Mouse (Mus musculus) hindbrain, embryonic 10.5 days (tissue): ENCODE measurements around the gene Kctd18. TPM values are rescaled to one million over a fixed set of nuclear protein-coding genes. Genes with fewer than 3 reads are reported as not detected.
"Not testable (repeated sequence)": the region's sequence is repeated elsewhere in the genome, so short reads cannot be mapped to it uniquely, and the experiment has no call there.

Experiments used
- DNase-seq: peaks from one replicate; pipeline ENCODE4 v3.0.0-alpha.2; 2017; ENCODE audit warnings: low spot score
- H3K27ac ChIP-seq: fragments of 300-500 bp; sonication (generic); 2 replicates; pipeline ENCODE4 v1.5.1; 2016; ENCODE audit warnings: mild to moderate bottlenecking, moderate library complexity
- H3K27me3 ChIP-seq: fragments of 300-500 bp; sonication (generic); 2 replicates; pipeline ENCODE4 v1.6.1; 2016; ENCODE audit warnings: mild to moderate bottlenecking; ENCODE audit not compliant: poor library complexity, insufficient read depth, severe bottlenecking
- H3K36me3 ChIP-seq: fragments of 300-500 bp; sonication (generic); 2 replicates; pipeline ENCODE4 v1.6.1; 2016; ENCODE audit warnings: mild to moderate bottlenecking, moderate library complexity
- H3K4me1 ChIP-seq: fragments of 300-500 bp; sonication (generic); replicated peaks from 2 replicates; pipeline ENCODE4 v1.6.1; 2016; ENCODE audit warnings: mild to moderate bottlenecking
- H3K4me3 ChIP-seq: fragments of 300-500 bp; sonication (generic); 2 replicates; pipeline ENCODE4 v1.5.1; 2016; ENCODE audit warnings: mild to moderate bottlenecking, moderate library complexity
- H3K9me3 ChIP-seq: fragments of 300-500 bp; sonication (generic); 2 replicates; pipeline ENCODE4 v1.6.1; 2016; ENCODE audit warnings: mild to moderate bottlenecking, moderate library complexity
- WGBS: fragments of 180-500 bp; shearing (Covaris S2); methylation state at CpG from one replicate; pipeline ENCODE4 v1.1.7; 2016; 5-methylcytosine and 5-hydroxymethylcytosine counted together
- polyA plus RNA-seq: library from polyadenylated mRNA; unstranded; fragments of >200 nt; fragmentation: Nextera tagmentation; extraction: Ambion mirVana; gene quantifications from 2 replicates; pipeline ENCODE4 v1.2.1, GENCODE M21; 2016

The Kctd18 gene
- polyA plus RNA-seq, 1 experiment from 2014 or later: 18.5 TPM

- 68% methylated on average over 10 of the region's 10 CpGs for WGBS
- Histone ChIP-seq H3K9me3 (no peaks in the 10 kb centered on the region), H3K27ac (no peak overlapping the region), H3K36me3 (0 out of 2 replicates have a peak, but pooled peaks cover 2% of the 10 kb centered on the region), H3K27me3 (no peaks in the 10 kb centered on the region), H3K4me3 (no peak overlapping the region), H3K4me1 (peaks cover 22% of the 10 kb centered on the region)
- peak; percentile 77 for DNase-seq
Measured at GRCm38 (mm10) chr1:58031160-58031769, 12.5 kb upstream of the Kctd18 start.

DNA sequence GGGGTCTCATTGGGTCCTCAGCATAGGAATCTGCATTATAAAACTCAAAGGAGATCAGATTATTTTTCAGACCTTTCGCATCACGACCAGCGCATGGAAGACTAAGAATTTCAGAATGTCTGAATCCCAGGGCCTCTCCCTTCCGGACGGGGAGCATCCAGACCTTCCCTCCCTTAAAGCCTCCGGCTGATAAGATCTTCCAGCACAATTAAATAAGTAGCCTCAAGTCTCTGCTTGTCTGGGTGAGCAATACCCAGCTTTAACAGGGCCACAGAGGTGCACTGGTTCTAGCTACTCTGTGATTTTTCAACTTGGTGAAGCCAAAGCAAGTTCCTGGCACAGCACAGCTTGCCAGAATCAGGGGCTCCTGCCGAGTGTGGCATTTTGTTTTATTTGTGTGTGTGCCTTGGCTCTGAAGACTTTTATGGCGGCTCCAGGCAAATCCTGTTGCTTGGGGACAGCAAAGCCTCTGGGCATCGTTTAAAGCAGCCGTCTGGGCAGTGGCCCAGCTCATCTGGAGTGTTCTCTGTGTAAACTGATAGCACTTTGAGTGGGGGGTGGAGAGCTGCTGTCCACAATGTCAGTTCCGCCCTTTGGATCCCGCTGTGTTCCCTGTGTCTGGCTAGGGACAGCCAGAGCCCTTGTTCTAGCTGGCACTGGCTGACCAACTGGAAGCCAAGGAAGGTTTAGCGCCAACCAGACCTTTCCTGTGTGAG, 11.6 kb upstream of the Kctd18 start:
- WGBS: 33% methylated on average over 13 of the region's 13 CpGs
- Histone ChIP-seq H3K27ac (no peak overlapping the region), H3K36me3 (peaks cover 7% of the 10 kb centered on the region), H3K4me1 (peaks cover 22% of the 10 kb centered on the region), H3K27me3 (no peaks in the 10 kb centered on the region), H3K9me3 (no peaks in the 10 kb centered on the region), H3K4me3 (peak overlapping the region; percentile 39)
- peak; percentile 33 for DNase-seq

DNA sequence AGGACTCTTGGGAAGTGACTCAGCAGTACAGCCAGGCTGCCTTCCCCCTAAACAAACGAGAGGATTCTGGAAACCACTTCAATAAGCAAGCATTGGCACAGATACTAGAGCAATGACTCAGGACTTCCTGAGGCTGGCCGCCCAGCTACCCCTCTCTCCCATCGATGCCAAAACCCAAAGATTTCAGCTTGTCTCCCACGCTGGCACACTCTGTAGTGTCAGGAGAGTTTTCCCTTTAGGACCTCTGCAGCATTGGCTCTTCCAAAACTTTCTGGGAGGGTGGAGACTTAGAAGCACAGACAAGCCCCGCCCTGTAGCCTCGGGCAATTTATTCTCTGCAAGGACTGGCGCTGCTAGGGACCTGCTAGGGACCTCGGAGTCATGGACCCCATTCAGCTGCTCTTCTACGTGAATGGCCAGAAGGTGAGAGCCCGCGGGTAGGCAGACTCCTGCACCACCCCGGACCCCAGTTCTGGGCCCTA, 10.9 kb upstream of the Kctd18 start, which contains the start of gene Aox1:
TSS of gene Aox1 (plus strand) at position 296 of the 482 bp plus-strand sequence.
- Histone ChIP-seq H3K27ac (no peak within 1 kb of the TSS), H3K9me3 (no peaks in the 10 kb centered on the region), H3K4me3 (peak within 1 kb of the TSS; percentile 39), H3K27me3 (no peaks in the 10 kb centered on the region), H3K36me3 (peaks cover 12% of the 10 kb centered on the region), H3K4me1 (peaks cover 22% of the 10 kb centered on the region)
- DNase-seq: peak; percentile 39
- 17% methylated on average over 12 of the region's 12 CpGs for WGBS

GRCm38 (mm10) chr1:58027707-58028106, 9.0 kb upstream of the Kctd18 start:
- Histone ChIP-seq H3K4me3 (no peak overlapping the region), H3K27ac (no peak overlapping the region), H3K4me1 (peaks cover 16% of the 10 kb centered on the region), H3K27me3 (no peaks in the 10 kb centered on the region), H3K36me3 (peaks cover 32% of the 10 kb centered on the region), H3K9me3 (no peaks in the 10 kb centered on the region)
- 83% methylated on average over 7 of the region's 7 CpGs for WGBS
- no peak for DNase-seq

GRCm38 (mm10) chr1:58006388-58006787, 12.4 kb downstream of the Kctd18 start:
- H3K4me1 ChIP-seq, DNase-seq, H3K27me3 ChIP-seq, H3K9me3 ChIP-seq, H3K27ac ChIP-seq, H3K4me3 ChIP-seq: not testable (repeated sequence)
- H3K36me3 ChIP-seq: peaks cover 72% of the 10 kb centered on the region
- WGBS: 98% methylated on average over 6 of the region's 7 CpGs

- DNase-seq: no peak
- Histone ChIP-seq H3K27me3 (no peaks in the 10 kb centered on the region), H3K4me1 (peaks cover 21% of the 10 kb centered on the region), H3K27ac (no peak overlapping the region), H3K9me3 (no peaks in the 10 kb centered on the region), H3K36me3 (peaks cover 48% of the 10 kb centered on the region), H3K4me3 (no peak overlapping the region)
- whole genome bisulfite sequencing: 84% methylated on average over 3 of the region's 3 CpGs
Measured at GRCm38 (mm10) chr1:57998146-57998545, 20.6 kb downstream of the Kctd18 start.

DNA sequence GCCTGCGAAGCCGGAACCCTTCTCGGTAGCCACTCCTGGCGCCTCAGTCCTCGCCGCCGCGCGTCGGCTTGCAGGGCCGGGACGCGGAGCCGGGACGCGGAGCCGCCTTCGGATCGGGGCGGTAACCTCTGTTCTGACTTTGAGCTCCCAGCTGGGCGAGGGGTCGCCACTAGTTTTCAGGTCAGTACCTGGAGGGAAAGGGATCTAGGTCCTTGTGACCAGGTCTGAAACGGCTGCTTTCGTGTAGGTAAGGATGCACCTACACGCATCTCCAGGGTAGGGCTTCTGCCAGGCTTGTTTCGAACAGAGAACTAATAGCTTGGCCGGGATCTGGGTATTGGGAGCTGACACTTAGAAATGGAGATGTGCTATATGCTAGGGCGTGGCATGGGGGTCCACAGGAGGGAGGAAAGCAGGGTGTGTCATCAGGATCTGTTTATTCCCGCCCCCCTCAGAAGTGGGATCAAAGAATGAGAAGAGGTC, 22.6 kb downstream of the Kctd18 start:
- peaks cover 21% of the 10 kb centered on the region for H3K4me1 ChIP-seq
- WGBS: under 1% methylated on average over 29 of the region's 29 CpGs
- H3K4me3 ChIP-seq: peak overlapping the region; percentile 76
- no peaks in the 10 kb centered on the region for H3K27me3 ChIP-seq
- peak overlapping the region; percentile 93 for H3K27ac ChIP-seq
- no peaks in the 10 kb centered on the region for H3K9me3 ChIP-seq
- peaks cover 29% of the 10 kb centered on the region for H3K36me3 ChIP-seq
- DNase-seq: no peak

GRCm38 (mm10) chr1:57995432-57996132, 23.2 kb downstream of the Kctd18 start, which contains the start of gene Sgo2a:
Gene Sgo2a (plus strand): TSS chr1:57995971.
- peaks cover 23% of the 10 kb centered on the region for H3K36me3 ChIP-seq
- no peaks in the 10 kb centered on the region for H3K9me3 ChIP-seq
- H3K4me1 ChIP-seq: peaks cover 21% of the 10 kb centered on the region

DNA sequence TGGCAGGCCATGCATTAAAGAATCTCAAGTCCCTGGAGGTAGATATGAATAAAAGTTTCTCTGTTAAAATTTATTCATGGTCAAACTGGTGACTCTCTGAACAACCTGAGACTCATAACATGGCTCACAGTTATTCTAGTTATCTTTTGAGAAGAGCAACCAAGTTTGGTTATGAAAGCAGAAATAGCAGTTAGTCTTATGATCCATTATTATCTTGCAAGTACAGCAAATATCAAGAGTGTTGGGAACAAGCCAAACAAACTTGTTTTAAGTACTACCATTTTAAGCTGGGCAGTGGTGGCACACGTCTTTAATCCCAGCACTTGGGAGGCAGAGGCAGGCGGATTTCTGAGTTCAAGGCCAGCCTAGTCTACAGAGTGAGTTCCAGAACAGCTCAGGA, 27.5 kb downstream of the Kctd18 start:
- Histone ChIP-seq H3K9me3 (no peaks in the 10 kb centered on the region), H3K4me1 (peaks cover 6% of the 10 kb centered on the region), H3K27me3 (no peaks in the 10 kb centered on the region), H3K4me3 (no peak overlapping the region), H3K36me3 (no peaks in the 10 kb centered on the region), H3K27ac (no peak overlapping the region)
- 85% methylated on average over 2 of the region's 2 CpGs for WGBS
- no peak for DNase-seq

More at GRCm38 (mm10) chr1:57995432-57996132, 23.2 kb downstream of the Kctd18 start, which contains the start of gene Sgo2a:
- 7% methylated on average over 30 of the region's 30 CpGs for WGBS
- Histone ChIP-seq H3K4me3 (peak within 1 kb of the TSS; percentile 76), H3K27ac (peak within 1 kb of the TSS; percentile 93), H3K27me3 (no peaks in the 10 kb centered on the region)
- peak; percentile 97 for DNase-seq

DNA sequence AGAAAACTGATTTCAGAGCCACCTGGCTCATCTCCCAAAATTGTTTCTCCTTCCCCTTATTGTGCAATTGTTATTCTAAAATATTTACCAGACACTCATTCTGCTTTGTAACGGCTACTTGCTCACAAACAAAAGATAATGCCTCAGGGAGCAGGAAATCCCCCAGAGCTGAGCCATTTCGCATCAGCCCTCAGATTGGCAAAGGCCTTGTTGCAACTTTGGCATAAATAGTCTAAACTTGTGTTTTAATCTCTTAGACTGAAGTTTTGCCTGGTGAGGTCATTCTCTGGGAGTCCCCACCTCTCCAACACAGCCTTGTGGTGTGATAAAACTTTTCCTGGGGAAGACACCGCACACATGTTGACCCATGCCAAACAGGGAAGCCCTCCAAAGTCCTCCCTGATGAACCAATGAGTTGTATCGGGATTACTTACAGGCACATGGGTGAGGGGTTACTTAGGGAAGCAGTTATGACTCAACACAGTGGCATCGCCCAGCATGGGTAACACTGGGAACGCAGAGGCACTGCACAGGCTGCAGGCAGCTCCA, 29.6 kb downstream of the Kctd18 start:
- Histone ChIP-seq H3K36me3 (no peaks in the 10 kb centered on the region), H3K9me3 (no peaks in the 10 kb centered on the region), H3K27me3 (no peaks in the 10 kb centered on the region), H3K4me1 (0 out of 2 replicates have a peak, but pooled peaks cover 5% of the 10 kb centered on the region), H3K4me3 (no peak overlapping the region), H3K27ac (no peak overlapping the region)
- WGBS: 74% methylated on average over 6 of the region's 6 CpGs
- DNase-seq: no peak

DNA sequence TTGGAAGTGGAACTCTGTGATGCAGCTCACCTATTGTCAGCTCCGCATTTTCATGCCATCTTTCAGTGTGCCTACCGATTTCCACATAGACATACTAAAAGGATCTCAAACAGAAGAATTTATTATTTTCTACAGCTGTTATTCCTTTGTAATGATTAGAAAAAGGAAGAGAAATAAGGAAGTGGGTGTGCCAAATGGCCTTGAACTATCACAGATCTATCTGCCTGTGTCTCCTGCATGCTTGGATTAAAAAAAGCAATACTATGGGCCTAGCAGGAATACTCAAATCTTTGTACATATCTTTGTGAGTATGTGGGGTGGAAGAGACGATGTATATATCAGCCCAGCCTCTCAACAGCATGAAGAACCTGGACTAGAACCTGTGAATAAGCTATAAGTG, 41.9 kb downstream of the Kctd18 start:
- Histone ChIP-seq H3K9me3 (no peaks in the 10 kb centered on the region), H3K27ac (no peak overlapping the region), H3K4me1 (no peaks in the 10 kb centered on the region), H3K27me3 (no peaks in the 10 kb centered on the region), H3K4me3 (no peak overlapping the region), H3K36me3 (no peaks in the 10 kb centered on the region)
- 88% methylated on average over 3 of the region's 3 CpGs for WGBS
- no peak for DNase-seq

- H3K9me3 ChIP-seq: no peaks in the 10 kb centered on the region
- 90% methylated on average over 2 of the region's 2 CpGs for WGBS
- H3K36me3 ChIP-seq: peaks cover 6% of the 10 kb centered on the region
- peaks cover 13% of the 10 kb centered on the region for H3K4me1 ChIP-seq
- no peak overlapping the region for H3K4me3 ChIP-seq
- no peaks in the 10 kb centered on the region for H3K27me3 ChIP-seq
- H3K27ac ChIP-seq: no peak overlapping the region
- DNase-seq: no peak
Measured at GRCm38 (mm10) chr1:57971588-57971987, 47.2 kb downstream of the Kctd18 start.
